8 mouse cellular contexts compared by ENCODE assay signal in genomic region chr7:43489631-43490125, GRCm38 (mm10). TPM values are rescaled to one million over a fixed set of nuclear protein-coding genes. Genes with fewer than 3 reads are reported as not detected.
DNase-seq lines count a peak whose midpoint lies in the region; ATAC-seq and TF ChIP-seq lines count a peak whose summit lies in the region.

Iglon5 (minus strand) TSS chr7:43490075.

- 1% methylated on average over 20 of the region's 41 CpGs for WGBS in heart, embryonic 11.5 days (ENCODE audit: insufficient replicate concordance)
- WGBS in heart, postnatal 0 days: under 1% methylated on average over 10 of the region's 41 CpGs
- WGBS in limb, embryonic 15.5 days: 3% methylated on average over 21 of the region's 41 CpGs
- WGBS in stomach, postnatal 0 days: 1% methylated on average over 24 of the region's 41 CpGs

- H3K4me3 ChIP-seq in heart, embryonic 11.5 days (ENCODE audit: low read depth, low read length): peak within 1 kb of the TSS; percentile 45
- peak within 1 kb of the TSS; percentile 28 for H3K4me3 ChIP-seq in heart, postnatal 0 days (ENCODE audit: low read depth, low read length)
- peak within 1 kb of the TSS; percentile 49 for H3K4me3 ChIP-seq in limb, embryonic 15.5 days
- peak within 1 kb of the TSS; percentile 41 for H3K4me3 ChIP-seq in stomach, postnatal 0 days (ENCODE audit: low read depth, low read length)

- TF ChIP-seq EP300 in heart, postnatal 0 days (IDR thresholded peaks at IDR 0.05; ENCODE audit: low read depth): no peak
- no peak for TF ChIP-seq EP300 in stomach, postnatal 0 days (optimal IDR thresholded peaks at IDR 0.05)

- no peak within 1 kb of the TSS for H3K27ac ChIP-seq in heart, embryonic 11.5 days (ENCODE audit: low read depth, low read length)
- no peak within 1 kb of the TSS for H3K27ac ChIP-seq in heart, postnatal 0 days (ENCODE audit: low read depth)
- H3K27ac ChIP-seq in limb, embryonic 15.5 days: no peak within 1 kb of the TSS
- no peak within 1 kb of the TSS for H3K27ac ChIP-seq in stomach, postnatal 0 days (replicated peaks)

- H3K4me2 ChIP-seq in heart, embryonic 11.5 days: peak within 1 kb of the TSS; percentile 69
- peak within 1 kb of the TSS; percentile 57 for H3K4me2 ChIP-seq in heart, postnatal 0 days (ENCODE audit: low read depth, low read length)
- H3K4me2 ChIP-seq in limb, embryonic 15.5 days: peak within 1 kb of the TSS; percentile 85
- H3K4me2 ChIP-seq in stomach, postnatal 0 days (replicated peaks; ENCODE audit: low read depth): peak within 1 kb of the TSS; percentile 65

- TF ChIP-seq CTCF in brain, embryonic 14.5 days (IDR thresholded peaks at IDR 0.05; ENCODE audit: borderline replicate concordance, extremely low read depth, insufficient read depth, insufficient read length): no peak
- no peak for TF ChIP-seq CTCF in heart, postnatal 0 days (IDR thresholded peaks at IDR 0.05; ENCODE audit: low read depth)
- no peak for TF ChIP-seq CTCF in stomach, postnatal 0 days (IDR thresholded peaks at IDR 0.05; ENCODE audit: low read depth)

- H3K36me3 ChIP-seq in heart, embryonic 11.5 days (ENCODE audit: control insufficient read depth, insufficient read depth, low read length): no peaks in the 10 kb centered on the region
- H3K36me3 ChIP-seq in heart, postnatal 0 days (replicated peaks; ENCODE audit: control insufficient read depth, insufficient read depth, low read length): no peaks in the 10 kb centered on the region
- no peaks in the 10 kb centered on the region for H3K36me3 ChIP-seq in limb, embryonic 15.5 days
- H3K36me3 ChIP-seq in stomach, postnatal 0 days (ENCODE audit: control insufficient read depth, insufficient read depth, low read length): no peaks in the 10 kb centered on the region

- no peaks in the 10 kb centered on the region for H3K9me3 ChIP-seq in heart, embryonic 11.5 days (replicated peaks; ENCODE audit: control insufficient read depth, low read length)
- H3K9me3 ChIP-seq in heart, postnatal 0 days (replicated peaks; ENCODE audit: control insufficient read depth, low read length): no peaks in the 10 kb centered on the region
- no peaks in the 10 kb centered on the region for H3K9me3 ChIP-seq in limb, embryonic 15.5 days
- H3K9me3 ChIP-seq in stomach, postnatal 0 days (ENCODE audit: control insufficient read depth, low read length): no peaks in the 10 kb centered on the region

- ATAC-seq in heart, embryonic 11.5 days (replicated peaks; ENCODE audit: insufficient number of reproducible peaks, low FRiP score, low TSS enrichment): 0 out of 2 replicates have a peak, but pooled peaks have one; percentile 39
- ATAC-seq in heart, postnatal 0 days (ENCODE audit: insufficient read depth, low read depth): no peak
- no peak for ATAC-seq in limb, embryonic 15.5 days (ENCODE audit: insufficient number of reproducible peaks, low FRiP score, low TSS enrichment, low read depth)
- peak; percentile 21; the same call in 1 of the 2 replicates for ATAC-seq in stomach, postnatal 0 days (ENCODE audit: low FRiP score, low TSS enrichment)
- no peak for ATAC-seq in CD4-positive, CD25-positive, alpha-beta regulatory T cell, adult 4 months
- ATAC-seq in inflammation-experienced regulatory T-cells, adult 6 months: no peak

- H3K9ac ChIP-seq in heart, embryonic 11.5 days (ENCODE audit: low read depth, low read length): peak within 1 kb of the TSS; percentile 39; the same call in 1 of the 2 replicates
- H3K9ac ChIP-seq in heart, postnatal 0 days (replicated peaks; ENCODE audit: low read depth, low read length): no peak within 1 kb of the TSS
- peak within 1 kb of the TSS; percentile 33; the same call in 1 of the 2 replicates for H3K9ac ChIP-seq in limb, embryonic 15.5 days
- H3K9ac ChIP-seq in stomach, postnatal 0 days (ENCODE audit: low read length): peak within 1 kb of the TSS; percentile 55

- H3K27me3 ChIP-seq in heart, embryonic 11.5 days (ENCODE audit: control insufficient read depth, insufficient read depth, low read length): peaks cover 46% of the 10 kb centered on the region
- peaks cover 37% of the 10 kb centered on the region for H3K27me3 ChIP-seq in heart, postnatal 0 days (ENCODE audit: control insufficient read depth, insufficient read depth, low read length)
- peaks cover 14% of the 10 kb centered on the region; the same call in 1 of the 2 replicates for H3K27me3 ChIP-seq in limb, embryonic 15.5 days
- H3K27me3 ChIP-seq in stomach, postnatal 0 days (ENCODE audit: control insufficient read depth, insufficient read depth, low read length): no peaks in the 10 kb centered on the region

- DNase-seq in heart, adult 8-10 months (ENCODE audit: low spot score): no peak
- peak; percentile 46 for DNase-seq in brain, embryonic 14.5 days (ENCODE audit: low read depth)
- no peak for DNase-seq in heart, postnatal 0 days (ENCODE audit: low spot score)
- no peak for DNase-seq in stomach, postnatal 0 days (ENCODE audit: low spot score)

- no peaks in the 10 kb centered on the region; the same call in 1 of the 2 replicates for H3K4me1 ChIP-seq in heart, embryonic 11.5 days (ENCODE audit: control insufficient read depth, insufficient read depth, low read length)
- no peaks in the 10 kb centered on the region for H3K4me1 ChIP-seq in heart, postnatal 0 days (ENCODE audit: control insufficient read depth, insufficient read depth)
- peaks cover 11% of the 10 kb centered on the region for H3K4me1 ChIP-seq in limb, embryonic 15.5 days
- H3K4me1 ChIP-seq in stomach, postnatal 0 days (replicated peaks; ENCODE audit: control insufficient read depth, insufficient read depth): no peaks in the 10 kb centered on the region

- TF ChIP-seq POLR2A in brain, embryonic 14.5 days (IDR thresholded peaks at IDR 0.05; ENCODE audit: borderline replicate concordance, extremely low read depth, insufficient read depth, insufficient read length, poor library complexity, severe bottlenecking): 0 out of 2 replicates have a peak, but pooled peaks have one; percentile 10

RNA-seq across cellular contexts. Expression of gene Iglon5, which starts in this region (rescaled TPM):
- polyA plus RNA-seq in heart, embryonic 11.5 days (2014; fragmentation: Nextera tagmentation; extraction: Ambion mirVana): 0.10 and 0.11 TPM in 2 replicates
- under 1 TPM; 0.09 to 0.38 (median 0.24) TPM for total RNA-seq in heart, adult 8-10 months (2022)
- 96.2 and 140 TPM in 2 replicates for polyA plus RNA-seq in brain, embryonic 14.5 days (2012; rRNA removed)
- total RNA-seq in heart, postnatal 0 days (2014; rRNA removed; ENCODE audit: low replicate concordance): 0.08 TPM in 1 of 2 replicates, not detected in the other
- polyA plus RNA-seq in heart, postnatal 0 days (2015; fragmentation: Nextera tagmentation; extraction: Ambion mirVana): not detected in 2 replicates
- 0.74 and 1.1 TPM in 2 replicates for polyA plus RNA-seq in limb, embryonic 15.5 days (2015; fragmentation: Nextera tagmentation; extraction: Ambion mirVana)
- 0.34 and 0.35 TPM in 2 replicates for polyA plus RNA-seq in stomach, postnatal 0 days (2015; fragmentation: Nextera tagmentation; extraction: Ambion mirVana)
- under 1 TPM in 1 of 2 experiments, not detected in 1; 0.15 TPM for polyA plus RNA-seq in CD4-positive, CD25-positive, alpha-beta regulatory T cell, adult 4 months (2017; shearing (Covaris generic))
- polyA plus RNA-seq in inflammation-experienced regulatory T-cells, adult 6 months (2017; shearing (Covaris generic)): under 1 TPM in 2 of 3 experiments, not detected in 1; 0.15 to 0.36 TPM

Comparison
In these comparisons a context has a peak if more than half of its experiments do, and no peak if none do; other contexts are left out.
1. RNA of gene Iglon5 (polyA plus RNA-seq): 96.2 to 140 TPM in brain, embryonic 14.5 days; 0.74 to 1.1 TPM in limb, embryonic 15.5 days, 0.34 to 0.35 TPM in stomach, postnatal 0 days, 0.15 TPM in CD4-positive, CD25-positive, alpha-beta regulatory T cell, adult 4 months, 0.15 to 0.36 TPM in inflammation-experienced regulatory T-cells, adult 6 months, 0.10 to 0.11 TPM in heart, embryonic 11.5 days and not detected in heart, postnatal 0 days; every median in the first group is over 10 times any median in the second.
2. Peak in ATAC-seq, H3K4me3 ChIP-seq, H3K9ac ChIP-seq and H3K4me2 ChIP-seq in heart, embryonic 11.5 days; RNA of the gene not detected or under 1 TPM.
3. Peak in ATAC-seq, H3K4me3 ChIP-seq, H3K9ac ChIP-seq and H3K4me2 ChIP-seq in stomach, postnatal 0 days; RNA of the gene not detected or under 1 TPM.
4. Peak in every context shown above with its lines, with median percentiles within 50 percentile points of each other: H3K4me2 ChIP-seq and H3K4me3 ChIP-seq.